Mouse (Mus musculus) kidney, embryonic 16.5 days (tissue): ENCODE results near the gene Nhp2. TPM values are rescaled to one million over a fixed set of nuclear protein-coding genes. Genes with fewer than 3 reads are reported as not detected.
"Not testable (repeated sequence)": the region's sequence is repeated elsewhere in the genome, so short reads cannot be mapped to it uniquely, and the experiment has no call there.

ENCODE experiments used
- ATAC-seq: fragments of 200-750 bp; cut with Nextera tagmentation; 2 replicates; pipeline ENCODE4 v1.8.0; 2017; ENCODE audit warnings: moderate TSS enrichment; ENCODE audit not compliant: low FRiP score, low TSS enrichment
- H3K27ac ChIP-seq: fragments of 300-500 bp; sonication (generic); 2 replicates; pipeline ENCODE4 v1.5.1; 2014; ENCODE audit warnings: low read length
- H3K27me3 ChIP-seq: fragments of 300-500 bp; sonication (generic); 2 replicates; pipeline ENCODE4 v1.6.1; 2014; ENCODE audit warnings: low read length, control low read depth, mixed read lengths; ENCODE audit not compliant: insufficient read depth
- H3K36me3 ChIP-seq: fragments of 300-500 bp; sonication (generic); 2 replicates; pipeline ENCODE4 v1.6.1; 2014; ENCODE audit warnings: low read length, control low read depth, mixed read lengths; ENCODE audit not compliant: insufficient read depth
- H3K4me1 ChIP-seq: fragments of 300-500 bp; sonication (generic); 2 replicates; pipeline ENCODE4 v1.6.1; 2014; ENCODE audit warnings: low read length, control low read depth, mixed read lengths; ENCODE audit not compliant: insufficient read depth
- H3K4me2 ChIP-seq: fragments of 300-500 bp; sonication (generic); replicated peaks from 2 replicates; pipeline ENCODE4 v1.6.1; 2014; ENCODE audit warnings: low read depth, low read length
- H3K4me3 ChIP-seq: fragments of 300-500 bp; sonication (generic); 2 replicates; pipeline ENCODE4 v1.5.1; 2014; ENCODE audit warnings: mild to moderate bottlenecking, low read length
- H3K9ac ChIP-seq: fragments of 300-500 bp; sonication (generic); replicated peaks from 2 replicates; pipeline ENCODE4 v1.6.1; 2014; ENCODE audit warnings: low read length
- H3K9me3 ChIP-seq: fragments of 300-500 bp; sonication (generic); 2 replicates; pipeline ENCODE4 v1.6.1; 2016; ENCODE audit warnings: low read length, control low read depth
- WGBS: fragments of 180-500 bp; shearing (Covaris S2); extraction: QIAGEN DNeasy Blood & Tissue Kit; methylation state at CpG from one replicate; pipeline ENCODE4 v1.1.7; 2014; 5-methylcytosine and 5-hydroxymethylcytosine counted together
- polyA plus RNA-seq: library from polyadenylated mRNA; unstranded; fragments of >200 nt; fragmentation: Nextera tagmentation; extraction: Ambion mirVana; gene quantifications from 2 replicates; pipeline ENCODE4 v1.2.1, GENCODE M21; 2015

Nhp2 gene
- polyA plus RNA-seq, 1 experiment from 2014 or later, result 156 TPM

- 57% methylated on average over 6 of the region's 6 CpGs for WGBS
- H3K4me1 ChIP-seq, result peaks cover 32% of the 10 kb centered on the region
- no peak overlapping the region for H3K4me3 ChIP-seq
- no peak overlapping the region for H3K9ac ChIP-seq
- H3K4me2 ChIP-seq, result no peak overlapping the region
- H3K36me3 ChIP-seq, result peaks cover 12% of the 10 kb centered on the region
- H3K27me3 ChIP-seq, result no peaks in the 10 kb centered on the region
- peak; percentile 22; the same call in 1 of the 2 replicates for ATAC-seq
- H3K27ac ChIP-seq, result peak overlapping the region; percentile 43
- no peaks in the 10 kb centered on the region for H3K9me3 ChIP-seq
These were observed 12.7 kb downstream of the Nhp2 start for GRCm38 (mm10) chr11:51632130-51632753.

GRCm38 (mm10) chr11:51633200-51633599, 13.7 kb downstream of the Nhp2 start:
- ATAC-seq, H3K27ac ChIP-seq, H3K36me3 ChIP-seq, H3K4me2 ChIP-seq, H3K9me3 ChIP-seq, H3K9ac ChIP-seq, H3K4me3 ChIP-seq, H3K27me3 ChIP-seq: not testable (repeated sequence)
- WGBS, result 94% methylated on average over 7 of the region's 7 CpGs
- H3K4me1 ChIP-seq, result peaks cover 39% of the 10 kb centered on the region

- H3K4me2 ChIP-seq, result no peak overlapping the region
- H3K36me3 ChIP-seq, result peaks cover 4% of the 10 kb centered on the region; the same call in 1 of the 2 replicates
These were observed 14.2 kb downstream of the Nhp2 start for GRCm38 (mm10) chr11:51633721-51634120.

GRCm38 (mm10) chr11:51635127-51635524, 15.6 kb downstream of the Nhp2 start:
- 15% methylated on average over 6 of the region's 6 CpGs for WGBS
- Histone ChIP-seq H3K4me2 (peak overlapping the region; percentile 92), H3K4me1 (peaks cover 41% of the 10 kb centered on the region), H3K4me3 (peak overlapping the region; percentile 86), H3K9ac (peak overlapping the region; percentile 85), H3K36me3 (peaks cover 4% of the 10 kb centered on the region; the same call in 1 of the 2 replicates), H3K27me3 (no peaks in the 10 kb centered on the region), H3K27ac (peak overlapping the region; percentile 87), H3K9me3 (no peaks in the 10 kb centered on the region)
- no peak for ATAC-seq

More at GRCm38 (mm10) chr11:51633721-51634120, 14.2 kb downstream of the Nhp2 start:
- 97% methylated on average over 3 of the region's 3 CpGs for WGBS
- no peak overlapping the region for H3K4me3 ChIP-seq
- H3K27ac ChIP-seq, result no peak overlapping the region
- no peak for ATAC-seq
- H3K9ac ChIP-seq, result 0 out of 2 replicates have a peak overlapping the region, but pooled peaks have one; percentile 8
- H3K27me3 ChIP-seq, result no peaks in the 10 kb centered on the region
- no peaks in the 10 kb centered on the region for H3K9me3 ChIP-seq
- peaks cover 41% of the 10 kb centered on the region for H3K4me1 ChIP-seq

- Histone ChIP-seq H3K27me3 (no peaks in the 10 kb centered on the region), H3K4me3 (peak within 1 kb of the TSS; percentile 86), H3K9ac (peak within 1 kb of the TSS; percentile 85), H3K4me2 (peak within 1 kb of the TSS; percentile 92), H3K9me3 (no peaks in the 10 kb centered on the region), H3K36me3 (peaks cover 4% of the 10 kb centered on the region; the same call in 1 of the 2 replicates), H3K4me1 (peaks cover 41% of the 10 kb centered on the region), H3K27ac (peak within 1 kb of the TSS; percentile 87)
- WGBS, result under 1% methylated on average over 58 of the region's 61 CpGs
- ATAC-seq, result peak; percentile 70
These were observed 16.2 kb downstream of the Nhp2 start, which contains the start of gene Rmnd5b for GRCm38 (mm10) chr11:51635525-51636322. Rmnd5b (minus strand) TSS chr11:51635896.

- ATAC-seq, result peak; percentile 36; the same call in 1 of the 2 replicates
- Histone ChIP-seq H3K4me1 (peaks cover 38% of the 10 kb centered on the region), H3K4me2 (peak overlapping the region; percentile 92), H3K27ac (peak overlapping the region; percentile 87), H3K36me3 (peaks cover 4% of the 10 kb centered on the region; the same call in 1 of the 2 replicates), H3K9ac (peak overlapping the region; percentile 85), H3K4me3 (peak overlapping the region; percentile 86), H3K27me3 (no peaks in the 10 kb centered on the region), H3K9me3 (no peaks in the 10 kb centered on the region)
- WGBS, result 6% methylated on average over 6 of the region's 6 CpGs
These were observed 16.8 kb downstream of the Nhp2 start for GRCm38 (mm10) chr11:51636323-51636684.

- Histone ChIP-seq H3K27ac (peak overlapping the region; percentile 80), H3K4me1 (peaks cover 24% of the 10 kb centered on the region), H3K4me2 (peak overlapping the region; percentile 38), H3K27me3 (no peaks in the 10 kb centered on the region), H3K36me3 (peaks cover 4% of the 10 kb centered on the region; the same call in 1 of the 2 replicates), H3K9me3 (no peaks in the 10 kb centered on the region), H3K9ac (peak overlapping the region; percentile 34), H3K4me3 (peak overlapping the region; percentile 12)
- 5% methylated on average over 17 of the region's 17 CpGs for WGBS
- no peak for ATAC-seq
These were observed 18.5 kb downstream of the Nhp2 start for GRCm38 (mm10) chr11:51637971-51638414.

GRCm38 (mm10) chr11:51638497-51638896, 19.0 kb downstream of the Nhp2 start:
- Histone ChIP-seq H3K9me3 (no peaks in the 10 kb centered on the region), H3K4me3 (no peak overlapping the region), H3K36me3 (peaks cover 7% of the 10 kb centered on the region; the same call in 1 of the 2 replicates), H3K4me2 (peak overlapping the region; percentile 38), H3K27ac (peak overlapping the region; percentile 80), H3K4me1 (peaks cover 25% of the 10 kb centered on the region), H3K27me3 (no peaks in the 10 kb centered on the region), H3K9ac (no peak overlapping the region)
- 67% methylated on average over 5 of the region's 5 CpGs for WGBS
- no peak for ATAC-seq

- 83% methylated on average over 7 of the region's 7 CpGs for WGBS
- ATAC-seq, result no peak
These were observed 21.2 kb downstream of the Nhp2 start for GRCm38 (mm10) chr11:51640748-51641147.

More at GRCm38 (mm10) chr11:51640748-51641147, 21.2 kb downstream of the Nhp2 start:
- Histone ChIP-seq H3K4me1 (peaks cover 25% of the 10 kb centered on the region), H3K9ac (no peak overlapping the region), H3K4me3 (no peak overlapping the region), H3K9me3 (no peaks in the 10 kb centered on the region), H3K27me3 (no peaks in the 10 kb centered on the region), H3K4me2 (no peak overlapping the region), H3K27ac (no peak overlapping the region), H3K36me3 (peaks cover 23% of the 10 kb centered on the region)
